8 mouse cellular contexts compared by ENCODE assay signal in genomic region chr3:14869779-14870178, GRCm38 (mm10). TPM values are rescaled to one million over a fixed set of nuclear protein-coding genes. Genes with fewer than 3 reads are reported as not detected.
DNase-seq lines count a peak whose midpoint lies in the region; ATAC-seq and TF ChIP-seq lines count a peak whose summit lies in the region.

No protein-coding gene starts in this region.

- no peak for TF ChIP-seq POLR2A in spleen, adult 2 months (IDR thresholded peaks at IDR 0.05; ENCODE audit: low read depth, low read length)

- H3K9me3 ChIP-seq in limb, embryonic 13.5 days = no peaks in the 10 kb centered on the region
- H3K9me3 ChIP-seq in midbrain, embryonic 15.5 days = no peaks in the 10 kb centered on the region

- peak; percentile 95 for ATAC-seq in inflammation-experienced regulatory T-cells, adult 6 months
- ATAC-seq in limb, embryonic 13.5 days (ENCODE audit: low FRiP score, low read depth) = 0 out of 2 replicates have a peak, but pooled peaks have one; percentile 18
- peak; percentile 35; the same call in 1 of the 2 replicates for ATAC-seq in midbrain, embryonic 15.5 days (replicated peaks)

- H3K36me3 ChIP-seq in limb, embryonic 13.5 days = no peaks in the 10 kb centered on the region
- H3K36me3 ChIP-seq in midbrain, embryonic 15.5 days (replicated peaks) = no peaks in the 10 kb centered on the region
- no peaks in the 10 kb centered on the region for H3K36me3 ChIP-seq in spleen, adult 2 months (ENCODE audit: control insufficient read depth, insufficient read depth, low read length)

- H3K4me1 ChIP-seq in limb, embryonic 13.5 days = no peaks in the 10 kb centered on the region
- no peaks in the 10 kb centered on the region for H3K4me1 ChIP-seq in midbrain, embryonic 15.5 days
- H3K4me1 ChIP-seq in spleen, adult 2 months (ENCODE audit: control insufficient read depth, insufficient read depth, insufficient read length) = peaks cover 2% of the 10 kb centered on the region; the same call in 1 of the 2 replicates

- peak; percentile 83; the same call in 1 of the 2 replicates for TF ChIP-seq CTCF in spleen, adult 2 months (IDR thresholded peaks at IDR 0.05; ENCODE audit: extremely low read depth, insufficient read depth, insufficient read length, insufficient replicate concordance)

- H3K27ac ChIP-seq in limb, embryonic 13.5 days = no peak overlapping the region
- H3K27ac ChIP-seq in midbrain, embryonic 15.5 days = no peak overlapping the region
- no peak overlapping the region for H3K27ac ChIP-seq in spleen, adult 2 months (ENCODE audit: insufficient read depth, low read length)

- WGBS in limb, embryonic 13.5 days = 30% methylated on average over 11 of the region's 11 CpGs
- WGBS in midbrain, embryonic 15.5 days = 17% methylated on average over 11 of the region's 11 CpGs
- WGBS in spleen, adult 2 months = 18% methylated on average over 11 of the region's 11 CpGs

- DNase-seq in left cerebral cortex, adult 18-20 months (ENCODE audit: low spot score in 2 of 2) = peak; percentile 60 to 65
- DNase-seq in left cerebral cortex, adult 8-10 months (ENCODE audit: low spot score in 2 of 2) = no peak
- peak; percentile 59 to 68 for DNase-seq in cerebellum, postnatal 36 days
- peak; percentile 57 to 58 for DNase-seq in gastrocnemius, adult 8-10 months (ENCODE audit: low spot score in 2 of 2)
- peak; percentile 65 to 77 for DNase-seq in spleen, adult 2 months (ENCODE audit: low read depth in 1 of 2, low spot score in 2 of 2)

- no peak overlapping the region for H3K9ac ChIP-seq in limb, embryonic 13.5 days
- no peak overlapping the region for H3K9ac ChIP-seq in midbrain, embryonic 15.5 days

- H3K27me3 ChIP-seq in limb, embryonic 13.5 days = no peaks in the 10 kb centered on the region; the same call in 1 of the 2 replicates
- no peaks in the 10 kb centered on the region for H3K27me3 ChIP-seq in midbrain, embryonic 15.5 days (replicated peaks)
- H3K27me3 ChIP-seq in spleen, adult 2 months (ENCODE audit: control insufficient read depth, insufficient read depth, low read length) = no peaks in the 10 kb centered on the region

- H3K4me3 ChIP-seq in limb, embryonic 13.5 days = no peak overlapping the region
- no peak overlapping the region for H3K4me3 ChIP-seq in midbrain, embryonic 15.5 days
- H3K4me3 ChIP-seq in spleen, adult 2 months (ENCODE audit: extremely low read depth, insufficient read depth, insufficient read length) = peak overlapping the region; percentile 48; the same call in 1 of the 2 replicates

- peak overlapping the region; percentile 28; the same call in 1 of the 2 replicates for H3K4me2 ChIP-seq in limb, embryonic 13.5 days (replicated peaks)
- no peak overlapping the region for H3K4me2 ChIP-seq in midbrain, embryonic 15.5 days

RNA-seq across cellular contexts. Expression of gene Car3, which starts 6.5 kb away (rescaled TPM):
- total RNA-seq in left cerebral cortex, adult 18-20 months (2021) = 1 to 10 TPM in 1 of 2 experiments, under 1 TPM in 1; 0.89 to 1.3 TPM
- 1 to 10 TPM in 2 of 4 experiments, under 1 TPM in 2; 0.44 to 1.4 (median 1.1) TPM for total RNA-seq in left cerebral cortex, adult 8-10 months (2022)
- 1,000 to 10,000 TPM in 3 of 4 experiments, 100 to 1,000 TPM in 1; 906 to 1,729 (median 1,130) TPM for total RNA-seq in gastrocnemius, adult 8-10 months (2022)
- polyA plus RNA-seq in inflammation-experienced regulatory T-cells, adult 6 months (2017; shearing (Covaris generic)) = not detected
- 6.7 and 7.2 TPM in 2 replicates for polyA plus RNA-seq in limb, embryonic 13.5 days (2015; fragmentation: Nextera tagmentation; extraction: Ambion mirVana)
- polyA plus RNA-seq in midbrain, embryonic 15.5 days (2015; fragmentation: Nextera tagmentation; extraction: Ambion mirVana) = 1.1 and 1.2 TPM in 2 replicates
- 14.2 and 21.4 TPM in 2 replicates for polyA plus RNA-seq in spleen, adult 2 months (2012; rRNA removed)

RNA-seq across cellular contexts. Expression of gene Car2, which starts 16.3 kb away (rescaled TPM):
- total RNA-seq in left cerebral cortex, adult 18-20 months (2021) = 100 to 1,000 TPM; 115 to 131 TPM
- 100 to 1,000 TPM; 137 to 156 (median 144) TPM for total RNA-seq in left cerebral cortex, adult 8-10 months (2022)
- 10 to 100 TPM; 14.3 to 25.3 (median 18.2) TPM for total RNA-seq in gastrocnemius, adult 8-10 months (2022)
- polyA plus RNA-seq in inflammation-experienced regulatory T-cells, adult 6 months (2017; shearing (Covaris generic)) = 10 to 100 TPM in 1 of 3 experiments, 1 to 10 TPM in 2; 2.7 to 48.9 (median 4.2) TPM
- 22.3 and 31.9 TPM in 2 replicates for polyA plus RNA-seq in limb, embryonic 13.5 days (2015; fragmentation: Nextera tagmentation; extraction: Ambion mirVana)
- 18.9 and 24.3 TPM in 2 replicates for polyA plus RNA-seq in midbrain, embryonic 15.5 days (2015; fragmentation: Nextera tagmentation; extraction: Ambion mirVana)
- polyA plus RNA-seq in spleen, adult 2 months (2012; rRNA removed) = 639 and 730 TPM in 2 replicates

Comparison
In these comparisons a context has a peak if more than half of its experiments do, and no peak if none do; other contexts are left out.
1. DNase-seq: peak in left cerebral cortex, adult 18-20 months (2 of 2), cerebellum, postnatal 36 days (2 of 2), gastrocnemius, adult 8-10 months (2 of 2) and spleen, adult 2 months (2 of 2); none in left cerebral cortex, adult 8-10 months (0 of 2).
2. ATAC-seq: peak in every context shown above with its lines; median percentile 95 in inflammation-experienced regulatory T-cells, adult 6 months; 35 in midbrain, embryonic 15.5 days; 18 in limb, embryonic 13.5 days.
3. RNA of gene Car2, which starts 16.3 kb away (polyA plus RNA-seq): 639 to 730 TPM in spleen, adult 2 months; 22.3 to 31.9 TPM in limb, embryonic 13.5 days, 18.9 to 24.3 TPM in midbrain, embryonic 15.5 days and 2.7 to 48.9 TPM in inflammation-experienced regulatory T-cells, adult 6 months; every median in the first group is over 10 times any median in the second.